Mouse (Mus musculus): Measurements from ENCODE around the gene Lrrc55. TPM values are rescaled to one million over a fixed set of nuclear protein-coding genes. Genes with fewer than 3 reads are reported as not detected.

The Lrrc55 gene
- total and polyA plus RNA-seq, 3 experiments = 0.81 to 1.6 (median 1.3) TPM

- H3K27me3 ChIP-seq (ENCODE audit: control insufficient read depth, insufficient read depth, low read length) = no peaks in the 10 kb centered on the region
- TF ChIP-seq CTCF (IDR thresholded peaks at IDR 0.05) (no peak), EP300 (IDR thresholded peaks at IDR 0.05; ENCODE audit: insufficient read depth, low read depth, low read length) (no peak), POLR2A (IDR thresholded peaks at IDR 0.05; ENCODE audit: insufficient read depth, low read depth, low read length) (no peak)
- intact Hi-C loops (cut with DNase I) = no loop called here
- WGBS = 36% methylated on average over 3 of the region's 3 CpGs
- no peak overlapping the region for H3K27ac ChIP-seq
- no peaks in the 10 kb centered on the region for H3K79me2 ChIP-seq (replicated peaks; ENCODE audit: control insufficient read depth, insufficient read depth, low read length)
- H3K4me1 ChIP-seq (ENCODE audit: control insufficient read depth, insufficient read depth, low read length) = no peaks in the 10 kb centered on the region
- H3K9ac ChIP-seq (ENCODE audit: low read depth, low read length) = no peak overlapping the region
- DNase-seq = no peak
- H3K4me3 ChIP-seq = no peak overlapping the region
- H3K36me3 ChIP-seq (ENCODE audit: control insufficient read depth, insufficient read depth, low read length) = no peaks in the 10 kb centered on the region
These were observed 32.6 kb upstream of the Lrrc55 start for GRCm38 (mm10) chr2:85229606-85230005.

GRCm38 (mm10) chr2:85227816-85228335, 30.9 kb upstream of the Lrrc55 start:
- Histone ChIP-seq H3K9ac (ENCODE audit: low read depth, low read length) (no peak overlapping the region), H3K4me3 (no peak overlapping the region), H3K4me1 (ENCODE audit: control insufficient read depth, insufficient read depth, low read length) (no peaks in the 10 kb centered on the region), H3K36me3 (ENCODE audit: control insufficient read depth, insufficient read depth, low read length) (no peaks in the 10 kb centered on the region), H3K27me3 (ENCODE audit: control insufficient read depth, insufficient read depth, low read length) (no peaks in the 10 kb centered on the region), H3K27ac (no peak overlapping the region), H3K79me2 (replicated peaks; ENCODE audit: control insufficient read depth, insufficient read depth, low read length) (no peaks in the 10 kb centered on the region)
- no peak for DNase-seq
- TF ChIP-seq CTCF (IDR thresholded peaks at IDR 0.05) (no peak), EP300 (IDR thresholded peaks at IDR 0.05; ENCODE audit: insufficient read depth, low read depth, low read length) (no peak), POLR2A (IDR thresholded peaks at IDR 0.05; ENCODE audit: insufficient read depth, low read depth, low read length) (no peak)
- WGBS = 95% methylated on average over 3 of the region's 3 CpGs
- intact Hi-C loops (cut with DNase I) = no loop called here

- Histone ChIP-seq H3K4me1 (ENCODE audit: control insufficient read depth, insufficient read depth, low read length) (no peaks in the 10 kb centered on the region), H3K27ac (no peak overlapping the region), H3K27me3 (ENCODE audit: control insufficient read depth, insufficient read depth, low read length) (no peaks in the 10 kb centered on the region), H3K36me3 (ENCODE audit: control insufficient read depth, insufficient read depth, low read length) (no peaks in the 10 kb centered on the region), H3K4me3 (no peak overlapping the region), H3K79me2 (replicated peaks; ENCODE audit: control insufficient read depth, insufficient read depth, low read length) (no peaks in the 10 kb centered on the region), H3K9ac (ENCODE audit: low read depth, low read length) (no peak overlapping the region)
- DNase-seq = no peak
- TF ChIP-seq CTCF (IDR thresholded peaks at IDR 0.05) (no peak), EP300 (IDR thresholded peaks at IDR 0.05; ENCODE audit: insufficient read depth, low read depth, low read length) (no peak), POLR2A (IDR thresholded peaks at IDR 0.05; ENCODE audit: insufficient read depth, low read depth, low read length) (no peak)
- WGBS = 49% methylated on average over 17 of the region's 17 CpGs
- intact Hi-C loops (cut with DNase I) = no loop called here
These were observed 27.5 kb upstream of the Lrrc55 start for GRCm38 (mm10) chr2:85224221-85225179.

GRCm38 (mm10) chr2:85216606-85217005, 19.6 kb upstream of the Lrrc55 start:
- Histone ChIP-seq H3K4me3 (no peak overlapping the region), H3K9ac (ENCODE audit: low read depth, low read length) (no peak overlapping the region), H3K4me1 (ENCODE audit: control insufficient read depth, insufficient read depth, low read length) (no peaks in the 10 kb centered on the region), H3K27ac (no peak overlapping the region), H3K79me2 (replicated peaks; ENCODE audit: control insufficient read depth, insufficient read depth, low read length) (no peaks in the 10 kb centered on the region), H3K36me3 (ENCODE audit: control insufficient read depth, insufficient read depth, low read length) (no peaks in the 10 kb centered on the region), H3K27me3 (ENCODE audit: control insufficient read depth, insufficient read depth, low read length) (no peaks in the 10 kb centered on the region)
- TF ChIP-seq EP300 (IDR thresholded peaks at IDR 0.05; ENCODE audit: insufficient read depth, low read depth, low read length) (no peak), CTCF (IDR thresholded peaks at IDR 0.05) (no peak), POLR2A (IDR thresholded peaks at IDR 0.05; ENCODE audit: insufficient read depth, low read depth, low read length) (no peak)
- intact Hi-C loops (cut with DNase I) = no loop called here
- DNase-seq = no peak

DNA sequence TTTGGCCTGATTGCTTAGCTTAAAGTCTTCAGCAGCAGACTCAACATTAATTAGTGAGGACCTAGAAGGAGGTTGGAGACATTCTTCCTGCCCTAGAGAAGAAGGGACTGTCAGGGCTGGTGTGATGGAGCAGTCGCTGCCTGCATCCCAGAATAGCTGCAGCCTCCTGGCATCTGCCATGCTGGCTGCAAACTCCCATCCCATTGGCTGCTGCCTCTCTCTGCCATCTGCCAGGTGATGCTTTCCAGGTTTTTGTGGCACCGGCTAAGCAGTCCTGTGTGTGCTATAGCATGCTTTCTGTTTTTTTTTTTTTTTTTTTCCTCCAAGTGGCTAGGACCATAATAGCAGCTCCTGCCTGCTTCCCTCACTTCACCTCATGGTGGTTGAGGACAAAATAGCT, 16.7 kb upstream of the Lrrc55 start:
- TF ChIP-seq POLR2A (IDR thresholded peaks at IDR 0.05; ENCODE audit: insufficient read depth, low read depth, low read length) = no peak
- TF ChIP-seq CTCF (IDR thresholded peaks at IDR 0.05) = no peak
- TF ChIP-seq EP300 (IDR thresholded peaks at IDR 0.05; ENCODE audit: insufficient read depth, low read depth, low read length) = no peak
- WGBS = 71% methylated on average over 2 of the region's 2 CpGs
- H3K4me3 ChIP-seq = no peak overlapping the region
- DNase-seq = no peak
- H3K27me3 ChIP-seq (ENCODE audit: control insufficient read depth, insufficient read depth, low read length) = no peaks in the 10 kb centered on the region
- no peak overlapping the region for H3K9ac ChIP-seq (ENCODE audit: low read depth, low read length)
- H3K79me2 ChIP-seq (replicated peaks; ENCODE audit: control insufficient read depth, insufficient read depth, low read length) = no peaks in the 10 kb centered on the region
- H3K27ac ChIP-seq = no peak overlapping the region
- no peaks in the 10 kb centered on the region for H3K4me1 ChIP-seq (ENCODE audit: control insufficient read depth, insufficient read depth, low read length)
- intact Hi-C loops (cut with DNase I) = no loop called here
- H3K36me3 ChIP-seq (ENCODE audit: control insufficient read depth, insufficient read depth, low read length) = no peaks in the 10 kb centered on the region

- H3K4me1 ChIP-seq (ENCODE audit: control insufficient read depth, insufficient read depth, low read length) = no peaks in the 10 kb centered on the region
- H3K4me3 ChIP-seq = no peak overlapping the region
- no peaks in the 10 kb centered on the region for H3K27me3 ChIP-seq (ENCODE audit: control insufficient read depth, insufficient read depth, low read length)
- H3K79me2 ChIP-seq (replicated peaks; ENCODE audit: control insufficient read depth, insufficient read depth, low read length) = no peaks in the 10 kb centered on the region
- WGBS = 75% methylated on average over 5 of the region's 5 CpGs
- no peak for TF ChIP-seq EP300 (IDR thresholded peaks at IDR 0.05; ENCODE audit: insufficient read depth, low read depth, low read length)
- no peak for TF ChIP-seq CTCF (IDR thresholded peaks at IDR 0.05)
- TF ChIP-seq POLR2A (IDR thresholded peaks at IDR 0.05; ENCODE audit: insufficient read depth, low read depth, low read length) = no peak
- no peaks in the 10 kb centered on the region for H3K36me3 ChIP-seq (ENCODE audit: control insufficient read depth, insufficient read depth, low read length)
- H3K9ac ChIP-seq (ENCODE audit: low read depth, low read length) = no peak overlapping the region
- H3K27ac ChIP-seq = no peak overlapping the region
- DNase-seq = no peak
- intact Hi-C loops (cut with DNase I) = no loop called here
These were observed 12.3 kb upstream of the Lrrc55 start for GRCm38 (mm10) chr2:85209301-85209700.
